13 mouse cellular contexts compared by ENCODE assay signal in genomic region chr11:101628733-101629417, GRCm38 (mm10). TPM values are rescaled to one million over a fixed set of nuclear protein-coding genes. Genes with fewer than 3 reads are reported as not detected.
DNase-seq lines count a peak whose midpoint lies in the region; ATAC-seq and TF ChIP-seq lines count a peak whose summit lies in the region.
"Not testable (repeated sequence)": the region's sequence is repeated elsewhere in the genome, so short reads cannot be mapped to it uniquely, and the experiment has no call there.
"Had no signal": no experiment of that assay in that cellular context is flagged by ENCODE, and none has a peak within 500 bp of the region (broad histone marks: within the 10 kb centered on the region; RNA-seq: fewer than 3 reads in every experiment).

No protein-coding gene starts in this region.

- not testable (repeated sequence) for TF ChIP-seq CTCF in liver, postnatal 0 days (IDR thresholded peaks at IDR 0.05; ENCODE audit: low read depth)

- not testable (repeated sequence) for H3K27me3 ChIP-seq in forebrain, embryonic 10.5 days (ENCODE audit: poor library complexity, severe bottlenecking); heart, embryonic 12.5 days (replicated peaks); hindbrain, embryonic 16.5 days (replicated peaks; ENCODE audit: control insufficient read depth, insufficient read depth, low read length); limb, embryonic 10.5 days (ENCODE audit: low read depth, poor library complexity, severe bottlenecking); liver, postnatal 0 days (ENCODE audit: insufficient read depth, low read length); midbrain, embryonic 15.5 days (replicated peaks)

- not testable (repeated sequence) for TF ChIP-seq EP300 in liver, postnatal 0 days (IDR thresholded peaks at IDR 0.05; ENCODE audit: low read depth)

- H3K9me3 ChIP-seq in ES-E14 (ENCODE audit: control insufficient read depth, insufficient read depth, low read depth, low read length); forebrain, embryonic 10.5 days; heart, embryonic 12.5 days (replicated peaks); hindbrain, embryonic 16.5 days (ENCODE audit: control insufficient read depth, low read length); limb, embryonic 10.5 days (replicated peaks); liver, postnatal 0 days (ENCODE audit: low read length); midbrain, embryonic 15.5 days: not testable (repeated sequence)

- peak overlapping the region; percentile 72; the same call in 1 of the 2 replicates for H3K4me2 ChIP-seq in heart, embryonic 12.5 days
- H3K4me2 ChIP-seq in hindbrain, embryonic 16.5 days (ENCODE audit: low read length), result peak overlapping the region; percentile 97
- peak overlapping the region; percentile 83 for H3K4me2 ChIP-seq in liver, postnatal 0 days (ENCODE audit: low read depth, low read length)
- H3K4me2 ChIP-seq in midbrain, embryonic 15.5 days, result peak overlapping the region; percentile 98

- not testable (repeated sequence) for ATAC-seq in heart, embryonic 12.5 days (ENCODE audit: insufficient number of reproducible peaks, low FRiP score); hindbrain, embryonic 16.5 days; liver, postnatal 0 days; midbrain, embryonic 15.5 days (replicated peaks)

- in situ Hi-C loops in ES-E14 (cut with MboI; ENCODE audit: low sequenced_read_pairs in 2 of 2, unreplicated experiment in 2 of 2), result not testable (repeated sequence)

- H3K36me3 ChIP-seq in ES-E14 (ENCODE audit: control insufficient read depth, insufficient read depth, low read length, poor library complexity, severe bottlenecking), result peaks cover 31% of the 10 kb centered on the region
- not testable (repeated sequence) for H3K36me3 ChIP-seq in forebrain, embryonic 10.5 days (replicated peaks); heart, embryonic 12.5 days; hindbrain, embryonic 16.5 days (ENCODE audit: control insufficient read depth, insufficient read depth, low read length); limb, embryonic 10.5 days; liver, postnatal 0 days (replicated peaks; ENCODE audit: insufficient read depth, low read length); midbrain, embryonic 15.5 days (replicated peaks)

- not testable (repeated sequence) for DNase-seq in ES-E14 (ENCODE audit: low read depth, low spot score); forebrain, embryonic 10.5 days (ENCODE audit: extremely low spot score, low spot score); limb, embryonic 10.5 days (ENCODE audit: low spot score); liver, postnatal 0 days

- H3K4me3 ChIP-seq in ES-E14 (ENCODE audit: insufficient read depth in 1 of 2, low read depth in 1 of 2, low read length in 2 of 2, poor library complexity in 1 of 2, severe bottlenecking in 1 of 2), result peak overlapping the region in 1 of 2 experiments; percentile 61; a peak in 2 of 4 replicates
- peak overlapping the region; percentile 68 for H3K4me3 ChIP-seq in forebrain, embryonic 10.5 days
- not testable (repeated sequence) for H3K4me3 ChIP-seq in heart, embryonic 12.5 days; hindbrain, embryonic 16.5 days (ENCODE audit: low read length)
- H3K4me3 ChIP-seq in limb, embryonic 10.5 days, result peak overlapping the region; percentile 60
- peak overlapping the region; percentile 63; the same call in 1 of the 2 replicates for H3K4me3 ChIP-seq in liver, postnatal 0 days (ENCODE audit: low read depth, low read length)
- H3K4me3 ChIP-seq in midbrain, embryonic 15.5 days, result peak overlapping the region; percentile 60; the same call in 1 of the 2 replicates

- H3K27ac ChIP-seq in ES-E14 (ENCODE audit: insufficient read depth, low read depth, low read length, poor library complexity, severe bottlenecking); heart, embryonic 12.5 days (ENCODE audit: poor library complexity, severe bottlenecking); hindbrain, embryonic 16.5 days (ENCODE audit: low read depth, low read length); limb, embryonic 10.5 days; liver, postnatal 0 days (ENCODE audit: low read depth); midbrain, embryonic 15.5 days: not testable (repeated sequence)
- H3K27ac ChIP-seq in forebrain, embryonic 10.5 days, result 0 out of 2 replicates have a peak overlapping the region, but pooled peaks have one; percentile 98

- peak overlapping the region; percentile 35; the same call in 1 of the 2 replicates for H3K9ac ChIP-seq in ES-E14 (ENCODE audit: insufficient read depth, low read depth, low read length, poor library complexity, severe bottlenecking)
- not testable (repeated sequence) for H3K9ac ChIP-seq in heart, embryonic 12.5 days; hindbrain, embryonic 16.5 days (ENCODE audit: low read depth, low read length); midbrain, embryonic 15.5 days
- peak overlapping the region; percentile 75; the same call in 1 of the 2 replicates for H3K9ac ChIP-seq in liver, postnatal 0 days (replicated peaks)

- 81% methylated on average over 4 of the region's 5 CpGs for WGBS in forebrain, embryonic 10.5 days
- 72% methylated on average over 4 of the region's 5 CpGs for WGBS in heart, embryonic 12.5 days
- WGBS in hindbrain, embryonic 16.5 days, result 67% methylated on average over 4 of the region's 5 CpGs
- WGBS in limb, embryonic 10.5 days, result 74% methylated on average over 4 of the region's 5 CpGs
- 68% methylated on average over 4 of the region's 5 CpGs for WGBS in liver, postnatal 0 days (ENCODE audit: insufficient replicate concordance)
- 73% methylated on average over 4 of the region's 5 CpGs for WGBS in midbrain, embryonic 15.5 days

- not testable (repeated sequence) for H3K4me1 ChIP-seq in ES-E14 (ENCODE audit: control insufficient read depth in 2 of 2, insufficient read depth in 2 of 2, low read length in 2 of 2, poor library complexity in 1 of 2); heart, embryonic 12.5 days (replicated peaks); hindbrain, embryonic 16.5 days (ENCODE audit: control insufficient read depth, insufficient read depth, low read depth, low read length); liver, postnatal 0 days (ENCODE audit: insufficient read depth); midbrain, embryonic 15.5 days
- H3K4me1 ChIP-seq in forebrain, embryonic 10.5 days, result peaks cover 21% of the 10 kb centered on the region
- peaks cover 20% of the 10 kb centered on the region for H3K4me1 ChIP-seq in limb, embryonic 10.5 days

RNA-seq across cellular contexts. Expression of gene Rdm1, which starts 1.9 kb away (rescaled TPM):
- total RNA-seq in ES-E14 (2012; rRNA removed), result 81.1 and 99.0 TPM in 2 replicates
- polyA plus RNA-seq in forebrain, embryonic 10.5 days (2016; fragmentation: Nextera tagmentation; extraction: Ambion mirVana), result 30.7 and 33.9 TPM in 2 replicates
- polyA plus RNA-seq in heart, embryonic 12.5 days (2016; fragmentation: Nextera tagmentation; extraction: Ambion mirVana), result 28.3 and 36.2 TPM in 2 replicates
- 17.2 and 21.7 TPM in 2 replicates for polyA plus RNA-seq in hindbrain, embryonic 16.5 days (2015; fragmentation: Nextera tagmentation; extraction: Ambion mirVana)
- 18.7 and 22.3 TPM in 2 replicates for polyA plus RNA-seq in limb, embryonic 10.5 days (2016; fragmentation: Nextera tagmentation; extraction: Ambion mirVana)
- polyA plus RNA-seq in liver, postnatal 0 days (2015; fragmentation: Nextera tagmentation; extraction: Ambion mirVana), result 7.4 and 8.4 TPM in 2 replicates
- 11.1 and 13.2 TPM in 2 replicates for polyA plus RNA-seq in midbrain, embryonic 15.5 days (2015; fragmentation: Nextera tagmentation; extraction: Ambion mirVana)

RNA-seq across cellular contexts. Expression of gene Gm11634, which starts 29.8 kb away (rescaled TPM):
- not detected in 2 replicates for total RNA-seq in ES-E14 (2012; rRNA removed)
- polyA plus RNA-seq in forebrain, embryonic 10.5 days (2016; fragmentation: Nextera tagmentation; extraction: Ambion mirVana), result not detected in 2 replicates
- not detected in 2 replicates for polyA plus RNA-seq in heart, embryonic 12.5 days (2016; fragmentation: Nextera tagmentation; extraction: Ambion mirVana)
- not detected in 2 replicates for polyA plus RNA-seq in hindbrain, embryonic 16.5 days (2015; fragmentation: Nextera tagmentation; extraction: Ambion mirVana)
- polyA plus RNA-seq in limb, embryonic 10.5 days (2016; fragmentation: Nextera tagmentation; extraction: Ambion mirVana), result not detected in 2 replicates
- not detected in 2 replicates for polyA plus RNA-seq in liver, postnatal 0 days (2015; fragmentation: Nextera tagmentation; extraction: Ambion mirVana)
- polyA plus RNA-seq in midbrain, embryonic 15.5 days (2015; fragmentation: Nextera tagmentation; extraction: Ambion mirVana), result not detected in 2 replicates
- total RNA-seq: adrenal gland, postnatal 36 days; common myeloid progenitor, adult 5-6 weeks; gastrocnemius, postnatal 25 days; heart, postnatal 36 days; layer of hippocampus, postnatal 25 days; liver, adult 2 months had no signal
- polyA plus RNA-seq: liver, adult 2 months had no signal

RNA-seq across cellular contexts. Expression of gene Arl4d, which starts 36.5 kb away (rescaled TPM):
- total RNA-seq in ES-E14 (2012; rRNA removed), result 11.2 and 13.8 TPM in 2 replicates
- 2.4 and 3.1 TPM in 2 replicates for polyA plus RNA-seq in forebrain, embryonic 10.5 days (2016; fragmentation: Nextera tagmentation; extraction: Ambion mirVana)
- polyA plus RNA-seq in heart, embryonic 12.5 days (2016; fragmentation: Nextera tagmentation; extraction: Ambion mirVana), result 10.0 and 10.3 TPM in 2 replicates
- polyA plus RNA-seq in hindbrain, embryonic 16.5 days (2015; fragmentation: Nextera tagmentation; extraction: Ambion mirVana), result 7.6 and 7.7 TPM in 2 replicates
- polyA plus RNA-seq in limb, embryonic 10.5 days (2016; fragmentation: Nextera tagmentation; extraction: Ambion mirVana), result 1.9 and 2.4 TPM in 2 replicates
- 3.4 and 4.1 TPM in 2 replicates for polyA plus RNA-seq in liver, postnatal 0 days (2015; fragmentation: Nextera tagmentation; extraction: Ambion mirVana)
- polyA plus RNA-seq in midbrain, embryonic 15.5 days (2015; fragmentation: Nextera tagmentation; extraction: Ambion mirVana), result 5.0 and 7.8 TPM in 2 replicates

RNA-seq across cellular contexts. Expression of gene Tmem106a, which starts 46.8 kb away (rescaled TPM):
- total RNA-seq in ES-E14 (2012; rRNA removed), result 5.8 and 7.0 TPM in 2 replicates
- 1.5 and 1.8 TPM in 2 replicates for polyA plus RNA-seq in forebrain, embryonic 10.5 days (2016; fragmentation: Nextera tagmentation; extraction: Ambion mirVana)
- 4.0 and 4.5 TPM in 2 replicates for polyA plus RNA-seq in heart, embryonic 12.5 days (2016; fragmentation: Nextera tagmentation; extraction: Ambion mirVana)
- 4.4 and 4.9 TPM in 2 replicates for polyA plus RNA-seq in hindbrain, embryonic 16.5 days (2015; fragmentation: Nextera tagmentation; extraction: Ambion mirVana)
- polyA plus RNA-seq in limb, embryonic 10.5 days (2016; fragmentation: Nextera tagmentation; extraction: Ambion mirVana), result 1.1 and 1.8 TPM in 2 replicates
- polyA plus RNA-seq in liver, postnatal 0 days (2015; fragmentation: Nextera tagmentation; extraction: Ambion mirVana), result 10.8 and 11.2 TPM in 2 replicates
- 3.1 and 4.5 TPM in 2 replicates for polyA plus RNA-seq in midbrain, embryonic 15.5 days (2015; fragmentation: Nextera tagmentation; extraction: Ambion mirVana)
